Mouse (Mus musculus) heart, embryonic 11.5 days (tissue): ENCODE measurements around the gene Arhgap21. TPM values are rescaled to one million over a fixed set of nuclear protein-coding genes. Genes with fewer than 3 reads are reported as not detected.
A peak's percentile ranks its signal among the peaks of the same experiment; 100 is the strongest.

Experiments used
- ATAC-seq: fragments of 200-750 bp; cut with Nextera tagmentation; replicated peaks from 2 replicates; pipeline ENCODE4 v1.8.0; 2017; ENCODE audit warnings: moderate library complexity; ENCODE audit not compliant: insufficient number of reproducible peaks, low FRiP score, low TSS enrichment
- H3K27ac ChIP-seq: fragments of 300-500 bp; sonication (generic); 2 replicates; pipeline ENCODE4 v1.5.1; 2014; ENCODE audit warnings: mild to moderate bottlenecking, low read depth, low read length
- H3K27me3 ChIP-seq: fragments of 300-500 bp; sonication (generic); 2 replicates; pipeline ENCODE4 v1.6.1; 2014; ENCODE audit warnings: mild to moderate bottlenecking, low read length, mixed read lengths; ENCODE audit not compliant: control insufficient read depth, insufficient read depth
- H3K36me3 ChIP-seq: fragments of 300-500 bp; sonication (generic); 2 replicates; pipeline ENCODE4 v1.6.1; 2014; ENCODE audit warnings: mild to moderate bottlenecking, low read length, moderate library complexity, mixed read lengths; ENCODE audit not compliant: control insufficient read depth, insufficient read depth
- H3K4me1 ChIP-seq: fragments of 300-500 bp; sonication (generic); 2 replicates; pipeline ENCODE4 v1.6.1; 2014; ENCODE audit warnings: low read length; ENCODE audit not compliant: control insufficient read depth, insufficient read depth
- H3K4me2 ChIP-seq: fragments of 300-500 bp; sonication (generic); 2 replicates; pipeline ENCODE4 v1.6.1; 2014; ENCODE audit warnings: mild to moderate bottlenecking, moderate library complexity
- H3K4me3 ChIP-seq: fragments of 300-500 bp; sonication (generic); 2 replicates; pipeline ENCODE4 v1.5.1; 2014; ENCODE audit warnings: low read depth, low read length
- H3K9ac ChIP-seq: fragments of 300-500 bp; sonication (generic); 2 replicates; pipeline ENCODE4 v1.6.1; 2014; ENCODE audit warnings: mild to moderate bottlenecking, low read depth, low read length, moderate library complexity
- H3K9me3 ChIP-seq: fragments of 300-500 bp; sonication (generic); replicated peaks from 2 replicates; pipeline ENCODE4 v1.6.1; 2016; ENCODE audit warnings: low read length; ENCODE audit not compliant: control insufficient read depth
- WGBS: fragments of 180-500 bp; shearing (Covaris S2); extraction: QIAGEN DNeasy Blood & Tissue Kit; methylation state at CpG from one replicate; pipeline ENCODE4 v1.1.7; 2014; ENCODE audit not compliant: insufficient replicate concordance; 5-methylcytosine and 5-hydroxymethylcytosine counted together
- polyA plus RNA-seq: library from polyadenylated mRNA; unstranded; fragments of >200 nt; fragmentation: Nextera tagmentation; extraction: Ambion mirVana; gene quantifications from 2 replicates; pipeline ENCODE4 v1.2.1, GENCODE M21; 2014

Gene Arhgap21
- polyA plus RNA-seq, 1 experiment from 2014 or later = 19.3 TPM

- Histone ChIP-seq H3K9ac (no peak overlapping the region), H3K27me3 (no peaks in the 10 kb centered on the region), H3K27ac (peak overlapping the region; percentile 29; the same call in 1 of the 2 replicates), H3K4me1 (peaks cover 19% of the 10 kb centered on the region), H3K9me3 (no peaks in the 10 kb centered on the region), H3K36me3 (no peaks in the 10 kb centered on the region), H3K4me2 (no peak overlapping the region), H3K4me3 (no peak overlapping the region)
- ATAC-seq = no peak
- WGBS = 76% methylated on average over 8 of the region's 8 CpGs
Observed at GRCm38 (mm10) chr2:20955376-20955775, 13.3 kb downstream of the Arhgap21 start.

GRCm38 (mm10) chr2:20952716-20953115 is 16.0 kb downstream of the Arhgap21 start:
- Histone ChIP-seq H3K27ac (no peak overlapping the region), H3K9me3 (no peaks in the 10 kb centered on the region), H3K4me3 (no peak overlapping the region), H3K4me1 (peaks cover 11% of the 10 kb centered on the region; the same call in 1 of the 2 replicates), H3K4me2 (no peak overlapping the region), H3K9ac (no peak overlapping the region), H3K36me3 (no peaks in the 10 kb centered on the region), H3K27me3 (no peaks in the 10 kb centered on the region)
- WGBS = 59% methylated on average over 4 of the region's 4 CpGs
- no peak for ATAC-seq

- Histone ChIP-seq H3K36me3 (no peaks in the 10 kb centered on the region), H3K4me1 (peaks cover 5% of the 10 kb centered on the region; the same call in 1 of the 2 replicates), H3K4me2 (no peak overlapping the region), H3K9ac (no peak overlapping the region), H3K9me3 (no peaks in the 10 kb centered on the region), H3K4me3 (no peak overlapping the region), H3K27me3 (no peaks in the 10 kb centered on the region), H3K27ac (no peak overlapping the region)
- WGBS = 82% methylated on average over 3 of the region's 3 CpGs
- no peak for ATAC-seq
Observed at GRCm38 (mm10) chr2:20949168-20949567, 19.5 kb downstream of the Arhgap21 start.

- WGBS = 53% methylated on average over 1 of the region's 1 CpGs
- no peak for ATAC-seq
- Histone ChIP-seq H3K27ac (0 out of 2 replicates have a peak overlapping the region, but pooled peaks have one; percentile 17), H3K9me3 (no peaks in the 10 kb centered on the region), H3K4me3 (no peak overlapping the region), H3K4me2 (no peak overlapping the region), H3K36me3 (no peaks in the 10 kb centered on the region), H3K4me1 (peaks cover 22% of the 10 kb centered on the region), H3K27me3 (no peaks in the 10 kb centered on the region), H3K9ac (no peak overlapping the region)
Observed at GRCm38 (mm10) chr2:20947036-20947435, 21.6 kb downstream of the Arhgap21 start.

- Histone ChIP-seq H3K27ac (no peak overlapping the region), H3K9ac (no peak overlapping the region), H3K4me1 (peaks cover 29% of the 10 kb centered on the region), H3K27me3 (no peaks in the 10 kb centered on the region), H3K9me3 (no peaks in the 10 kb centered on the region), H3K4me3 (no peak overlapping the region), H3K36me3 (no peaks in the 10 kb centered on the region), H3K4me2 (no peak overlapping the region)
- ATAC-seq = no peak
- WGBS = 93% methylated on average over 5 of the region's 5 CpGs
Observed at GRCm38 (mm10) chr2:20945596-20945995, 23.1 kb downstream of the Arhgap21 start.

- H3K36me3 ChIP-seq = no peaks in the 10 kb centered on the region
- H3K4me3 ChIP-seq = no peak overlapping the region
- H3K4me2 ChIP-seq = no peak overlapping the region
- no peaks in the 10 kb centered on the region for H3K27me3 ChIP-seq
- H3K9me3 ChIP-seq = no peaks in the 10 kb centered on the region
- ATAC-seq = no peak
- no peak overlapping the region for H3K9ac ChIP-seq
- H3K27ac ChIP-seq = 0 out of 2 replicates have a peak overlapping the region, but pooled peaks have one; percentile 65
- H3K4me1 ChIP-seq = peaks cover 37% of the 10 kb centered on the region
- 37% methylated on average over 7 of the region's 7 CpGs for WGBS
Observed at GRCm38 (mm10) chr2:20943730-20944454, 24.8 kb downstream of the Arhgap21 start.

GRCm38 (mm10) chr2:20943222-20943621 is 25.5 kb downstream of the Arhgap21 start:
- peak overlapping the region; percentile 65 for H3K27ac ChIP-seq
- no peak overlapping the region for H3K4me3 ChIP-seq
- 2% methylated on average over 5 of the region's 5 CpGs for WGBS
- peak overlapping the region; percentile 39; the same call in 1 of the 2 replicates for H3K4me2 ChIP-seq
- no peaks in the 10 kb centered on the region for H3K27me3 ChIP-seq
- ATAC-seq = peak; percentile 87
- H3K9ac ChIP-seq = no peak overlapping the region
- no peaks in the 10 kb centered on the region for H3K9me3 ChIP-seq
- peaks cover 42% of the 10 kb centered on the region for H3K4me1 ChIP-seq
- no peaks in the 10 kb centered on the region for H3K36me3 ChIP-seq

- WGBS = 26% methylated on average over 10 of the region's 10 CpGs
- H3K27me3 ChIP-seq = no peaks in the 10 kb centered on the region
- no peak overlapping the region for H3K9ac ChIP-seq
- no peak overlapping the region for H3K4me3 ChIP-seq
- no peaks in the 10 kb centered on the region for H3K9me3 ChIP-seq
- H3K27ac ChIP-seq = peak overlapping the region; percentile 65
- H3K4me2 ChIP-seq = peak overlapping the region; percentile 39
- ATAC-seq = peak; percentile 44; the same call in 1 of the 2 replicates
- peaks cover 45% of the 10 kb centered on the region for H3K4me1 ChIP-seq
- H3K36me3 ChIP-seq = no peaks in the 10 kb centered on the region
Observed at GRCm38 (mm10) chr2:20942434-20943198, 26.1 kb downstream of the Arhgap21 start.
